Mouse (Mus musculus): ENCODE measurements at regions not wholly inside any gene's neighbourhood (a gene's known extent, or its start where the extent isn't known, plus 50 kb on each side); places are given as distances from the start of the nearest gene placed in this dataset.
"Not testable (repeated sequence)": the region's sequence is repeated elsewhere in the genome, so short reads cannot be mapped to it uniquely, and the experiment has no call there.

- DNase-seq = not testable (repeated sequence)
These were observed 100.0 kb downstream of the Raet1d start for GRCm38 (mm10) chr10:22460386-22460785.

DNA sequence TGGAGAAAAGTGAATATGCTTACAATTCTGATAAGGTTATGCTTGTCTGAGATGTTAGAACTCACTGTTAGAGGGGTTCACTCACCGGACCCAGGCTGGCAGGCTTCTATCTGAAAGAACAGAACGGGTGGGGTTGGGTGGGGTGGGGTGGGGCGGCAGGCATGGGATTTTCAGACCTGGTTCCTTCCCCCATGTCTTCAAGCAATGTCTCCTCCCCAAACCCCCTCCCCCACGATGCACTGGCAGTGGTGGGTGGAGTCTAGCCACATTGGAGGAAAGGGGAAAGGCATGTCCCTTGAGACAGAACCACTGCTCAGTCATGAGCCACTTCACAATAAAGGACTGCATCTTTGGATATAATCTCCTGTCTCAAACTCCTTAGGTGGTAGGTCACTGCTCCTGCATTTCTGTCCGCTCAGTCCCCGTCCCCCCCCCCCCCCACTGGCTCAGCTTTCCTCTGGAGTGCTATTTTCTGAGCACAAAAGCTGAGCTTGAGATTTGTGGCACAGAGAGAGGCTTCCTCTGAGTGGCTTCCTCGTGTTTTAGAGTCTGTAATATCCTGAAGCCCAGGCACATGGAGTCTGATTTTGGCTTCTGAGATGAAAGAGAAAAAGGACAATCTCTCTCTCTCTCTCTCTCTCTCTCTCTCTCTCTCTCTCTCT, 100.6 kb downstream of the Raet1d start:
- not testable (repeated sequence) for DNase-seq

- not testable (repeated sequence) for DNase-seq
These were observed 101.2 kb downstream of the Raet1d start for GRCm38 (mm10) chr10:22461480-22462050.

DNA sequence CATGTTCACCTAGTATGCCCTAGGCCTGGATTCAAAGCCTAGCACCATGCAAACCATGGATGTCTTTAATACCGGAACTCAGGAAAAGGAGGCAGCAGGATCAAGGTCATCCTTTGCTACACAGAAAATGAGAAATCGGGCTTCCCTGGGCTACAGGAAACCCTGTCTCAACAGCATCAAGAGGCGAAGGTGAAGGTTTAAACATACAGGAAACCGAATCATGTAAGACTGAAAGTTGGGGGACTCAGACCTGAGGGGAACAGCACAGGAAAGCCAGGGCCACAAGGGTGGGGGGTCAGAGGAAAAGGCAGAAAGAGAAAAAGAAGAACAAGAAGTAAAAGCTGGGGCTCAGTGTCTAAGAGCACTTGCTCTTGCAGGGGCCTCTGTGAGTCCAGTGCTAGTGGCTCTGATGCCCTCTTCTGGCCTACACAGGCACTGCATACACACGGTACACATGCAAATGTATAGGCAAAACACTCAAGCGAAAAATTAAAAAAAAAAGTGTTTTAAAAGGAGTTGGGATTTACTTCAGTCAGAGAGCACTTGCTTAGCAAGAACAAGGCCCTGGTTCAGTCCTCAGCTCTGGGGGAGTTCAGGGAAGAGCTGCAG, 111.5 kb downstream of the Raet1d start:
- DNase-seq = not testable (repeated sequence)

DNA sequence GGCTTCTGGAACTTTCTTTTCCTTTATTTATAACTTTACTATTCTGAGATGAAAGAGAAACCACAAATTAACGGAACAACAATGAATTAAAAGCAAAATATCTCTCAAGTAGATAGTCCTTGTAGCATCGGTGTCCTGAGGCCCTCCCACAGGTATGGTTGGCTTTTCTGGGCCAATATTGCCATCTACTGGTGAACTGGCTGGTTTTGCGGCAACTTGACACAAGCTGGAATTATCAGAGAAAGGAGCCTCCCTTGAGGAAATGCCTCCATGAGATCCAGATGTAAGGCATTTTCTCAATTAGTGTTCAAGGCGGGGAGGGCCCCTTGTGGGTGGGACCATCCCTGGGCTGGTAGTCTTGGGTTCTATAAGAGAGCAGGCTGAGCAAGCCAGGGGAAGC, 119.5 kb downstream of the Raet1d start:
- DNase-seq = peak in 1 of 2 experiments; percentile 16

GRCm38 (mm10) chr10:22487071-22487470, 126.7 kb downstream of the Raet1d start:
- not testable (repeated sequence) for DNase-seq

- DNase-seq = not testable (repeated sequence)
These were observed 131.5 kb downstream of the Raet1d start for GRCm38 (mm10) chr10:22491806-22492347.

DNA sequence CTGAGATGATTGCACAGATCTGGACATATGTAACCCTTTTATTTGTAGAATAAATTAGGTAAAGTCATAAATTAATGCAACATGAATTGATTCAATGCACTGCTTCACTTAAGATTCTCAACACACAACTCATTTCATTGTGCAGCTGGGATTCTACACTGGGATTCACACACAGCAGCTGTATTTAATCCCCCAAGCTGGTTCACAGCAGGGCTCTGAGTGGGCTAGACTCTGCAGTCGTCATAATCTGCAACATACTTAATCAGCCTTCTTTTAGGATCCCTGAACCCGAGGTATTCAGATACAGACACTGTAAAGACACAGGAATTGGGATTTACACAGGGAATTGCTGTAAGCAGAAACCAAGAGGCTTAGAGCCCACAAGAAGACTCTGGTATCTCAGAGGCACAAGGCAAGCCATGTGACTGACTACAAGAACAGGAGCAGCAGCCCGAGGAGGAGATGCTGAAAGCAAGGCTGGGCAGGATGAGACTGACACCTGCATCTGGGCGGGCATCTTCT, 135.7 kb downstream of the Raet1d start:
- no peak for DNase-seq

Measured in spleen, adult 18-20 months (tissue).